Mouse (Mus musculus) adrenal gland, adult (tissue): ENCODE results near the gene Otud1.

Experiments
- DNase-seq, 2 experiments: peaks; one replicate each; pipeline ENCODE4 v3.0.0; 2022 to 2023; ENCODE audit warnings: low spot score in 1 of 2; ENCODE audit not compliant: inconsistent age in 2 of 2

The Otud1 gene

GRCm38 (mm10) chr2:19657158-19657874, at the start of gene Otud1:
Gene Otud1, plus strand, starts transcription at chr2:19657752.
- peak; percentile 98 to 99 for DNase-seq

GRCm38 (mm10) chr2:19607852-19608251, 49.7 kb upstream of the Otud1 start:
- DNase-seq: no peak

GRCm38 (mm10) chr2:19608410-19609073, 49.0 kb upstream of the Otud1 start:
- DNase-seq: no peak

- no peak for DNase-seq
Observed at GRCm38 (mm10) chr2:19622041-19622440, 35.5 kb upstream of the Otud1 start.

- no peak for DNase-seq
Observed at GRCm38 (mm10) chr2:19627044-19627443, 30.5 kb upstream of the Otud1 start.

- DNase-seq: no peak
Observed at GRCm38 (mm10) chr2:19627920-19628608, 29.5 kb upstream of the Otud1 start.

- DNase-seq: no peak
Observed at GRCm38 (mm10) chr2:19630544-19630943, 27.0 kb upstream of the Otud1 start.

GRCm38 (mm10) chr2:19633406-19633920, 24.1 kb upstream of the Otud1 start:
- DNase-seq: no peak

GRCm38 (mm10) chr2:19645182-19645581, 12.4 kb upstream of the Otud1 start:
- DNase-seq: no peak

- DNase-seq: no peak
Observed at GRCm38 (mm10) chr2:19646144-19646543, 11.4 kb upstream of the Otud1 start.

GRCm38 (mm10) chr2:19646910-19647309, 10.6 kb upstream of the Otud1 start:
- DNase-seq: peak; percentile 64 to 87

- DNase-seq: no peak
Observed at GRCm38 (mm10) chr2:19656436-19656835, 1.1 kb upstream of the Otud1 start.

GRCm38 (mm10) chr2:19657881-19658589, 483 bp downstream of the Otud1 start:
- DNase-seq: peak; percentile 68 to 87

- peak; percentile 49 to 81 for DNase-seq
Observed at GRCm38 (mm10) chr2:19658661-19659384, 1.3 kb downstream of the Otud1 start.

- DNase-seq: no peak
Observed at GRCm38 (mm10) chr2:19660875-19661274, 3.3 kb downstream of the Otud1 start.

GRCm38 (mm10) chr2:19663146-19663848, 5.7 kb downstream of the Otud1 start:
- no peak for DNase-seq

GRCm38 (mm10) chr2:19664147-19664546, 6.6 kb downstream of the Otud1 start:
- peak; percentile 70 to 87 for DNase-seq

GRCm38 (mm10) chr2:19664555-19665475, 7.3 kb downstream of the Otud1 start:
- no peak for DNase-seq

GRCm38 (mm10) chr2:19665841-19666240, 8.3 kb downstream of the Otud1 start:
- peak in 1 of 2 experiments; percentile 40 for DNase-seq
